Mouse (Mus musculus): ENCODE measurements around the gene Skint6. TPM values are rescaled to one million over a fixed set of nuclear protein-coding genes. Genes with fewer than 3 reads are reported as not detected.
"Not testable (repeated sequence)": the region's sequence is repeated elsewhere in the genome, so short reads cannot be mapped to it uniquely, and the experiment has no call there.

Gene Skint6
- polyA plus RNA-seq (2016; fragmentation: Nextera tagmentation; extraction: Ambion mirVana) = not detected in 2 replicates

DNA sequence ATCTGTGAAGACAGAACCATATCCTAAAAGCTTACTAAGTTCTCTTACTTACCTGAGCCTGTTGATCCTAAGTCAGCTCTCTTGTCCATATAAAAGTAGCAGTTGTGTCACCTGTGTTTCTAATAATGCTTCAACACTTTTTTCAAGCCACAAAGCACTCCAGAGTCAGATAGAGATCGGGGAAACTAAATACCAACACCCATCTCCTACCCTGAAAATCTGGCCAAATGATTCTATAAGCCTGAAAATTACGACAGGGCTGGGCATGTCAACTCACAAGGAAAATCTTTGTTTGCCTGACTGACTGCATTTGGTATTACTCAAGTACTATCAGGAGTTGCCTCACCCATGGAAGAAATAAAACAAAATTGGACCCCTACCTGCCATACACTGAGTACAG is at the start of gene Skint6:
TSS of gene Skint6 (minus strand) at position 101 of the 400 bp plus-strand sequence.
- Histone ChIP-seq H3K4me3 (no peak within 1 kb of the TSS), H3K36me3 (replicated peaks) (no peaks in the 10 kb centered on the region), H3K27me3 (replicated peaks; ENCODE audit: low read depth, poor library complexity, severe bottlenecking) (no peaks in the 10 kb centered on the region), H3K9me3 (peaks cover 19% of the 10 kb centered on the region; the same call in 1 of the 2 replicates), H3K27ac (replicated peaks) (no peak within 1 kb of the TSS), H3K4me1 (no peaks in the 10 kb centered on the region)
- no peak for DNase-seq (ENCODE audit: low spot score)
- WGBS = 67% methylated on average over 2 of the region's 2 CpGs

DNA sequence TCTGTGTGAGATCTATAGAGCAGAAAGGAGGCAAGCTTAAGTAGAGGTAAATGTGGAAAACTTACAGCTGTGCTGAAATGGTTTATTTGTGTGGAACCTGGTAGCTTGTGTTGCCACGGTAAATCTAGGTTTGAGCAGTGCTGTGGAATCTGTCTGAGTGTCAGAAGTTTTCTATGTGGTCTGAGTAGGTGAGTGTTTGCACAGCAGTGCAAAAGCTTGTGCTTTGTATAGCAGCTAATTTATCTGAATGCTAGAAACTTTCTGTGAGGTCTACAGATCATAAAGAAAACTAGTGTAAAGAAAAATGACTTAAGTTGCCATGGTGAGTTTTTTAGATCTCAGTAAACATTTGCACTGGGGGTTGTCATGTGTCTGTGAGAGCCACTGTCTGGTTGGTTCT is 34.1 kb upstream of the Skint6 start:
- H3K27ac ChIP-seq (replicated peaks) = no peak overlapping the region
- H3K9me3 ChIP-seq = peaks cover 53% of the 10 kb centered on the region
- no peaks in the 10 kb centered on the region for H3K27me3 ChIP-seq (replicated peaks; ENCODE audit: low read depth, poor library complexity, severe bottlenecking)
- WGBS = 89% methylated on average over 1 of the region's 1 CpGs
- H3K36me3 ChIP-seq (replicated peaks) = no peaks in the 10 kb centered on the region
- no peaks in the 10 kb centered on the region for H3K4me1 ChIP-seq
- no peak for DNase-seq (ENCODE audit: low spot score)
- H3K4me3 ChIP-seq = no peak overlapping the region

DNA sequence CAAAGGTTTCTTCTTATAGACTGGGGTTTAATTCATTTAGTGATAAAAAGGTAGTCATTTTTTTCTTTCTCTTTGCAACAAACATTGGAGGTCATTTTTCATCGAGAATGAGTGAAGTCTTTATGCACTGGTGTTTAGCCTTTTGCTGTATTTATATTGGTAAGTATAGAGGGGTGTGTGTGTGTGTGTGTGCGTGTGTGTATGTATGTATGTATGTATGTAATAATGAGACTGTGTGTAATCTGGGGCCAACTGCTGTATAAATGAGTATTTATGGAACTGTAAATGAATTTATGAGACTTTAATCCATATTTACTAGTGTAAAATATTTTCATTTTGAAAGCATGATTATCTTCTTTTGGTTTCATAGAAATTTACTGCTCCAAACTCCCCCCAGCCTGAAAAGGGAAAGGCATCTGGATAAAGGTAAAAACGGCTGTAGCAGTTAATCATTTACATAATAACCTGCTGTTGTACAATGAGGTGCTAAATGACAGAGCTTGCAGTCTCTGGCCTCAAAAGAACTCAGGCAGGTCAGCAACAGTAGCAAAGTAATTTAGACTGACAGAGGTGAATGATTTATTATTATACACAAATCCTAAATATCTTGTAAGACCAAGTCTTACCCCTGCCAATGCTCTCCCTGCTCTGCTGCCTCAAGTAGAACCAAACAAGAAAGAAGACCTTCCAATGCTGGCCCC is 15.2 kb upstream of the Skint6 start:
- Histone ChIP-seq H3K4me3 (no peak overlapping the region), H3K4me1 (no peaks in the 10 kb centered on the region), H3K36me3 (replicated peaks) (no peaks in the 10 kb centered on the region), H3K27me3 (replicated peaks; ENCODE audit: low read depth, poor library complexity, severe bottlenecking) (no peaks in the 10 kb centered on the region), H3K27ac (replicated peaks) (no peak overlapping the region), H3K9me3 (peaks cover 21% of the 10 kb centered on the region; the same call in 1 of the 2 replicates)
- 79% methylated on average over 3 of the region's 3 CpGs for WGBS
- no peak for DNase-seq (ENCODE audit: low spot score)

DNA sequence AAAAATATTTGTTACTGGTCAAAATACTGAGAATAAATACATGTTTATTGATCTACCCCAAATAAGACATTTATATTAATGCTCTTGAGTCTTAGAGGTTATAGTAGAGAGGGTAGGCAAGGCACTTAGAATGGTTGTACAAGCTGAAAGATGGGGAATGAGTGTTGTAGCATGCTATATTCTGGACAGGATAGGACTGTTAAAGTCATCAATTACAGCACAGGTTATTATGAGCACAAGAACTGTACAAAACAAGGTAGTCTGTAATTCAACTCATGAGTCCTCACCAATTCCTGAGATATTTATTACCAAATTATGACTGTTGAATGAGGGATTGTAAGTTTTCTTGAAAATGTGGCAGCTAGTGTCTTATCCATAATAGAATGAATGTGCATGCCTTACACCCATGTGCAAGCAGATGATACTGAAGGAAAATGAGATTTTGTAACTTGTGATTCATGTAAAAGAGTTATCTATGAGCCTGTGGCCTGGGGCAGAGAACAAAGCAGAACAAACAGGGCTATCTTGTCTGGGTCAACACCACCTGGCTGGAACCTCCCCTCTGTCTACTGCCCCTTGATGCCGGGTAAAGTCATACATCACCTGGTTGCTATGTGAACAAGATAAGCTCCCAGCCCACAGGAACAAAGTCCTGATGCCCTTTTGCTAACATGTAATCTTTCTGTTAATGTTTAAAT is 23.3 kb downstream of the Skint6 start:
- Histone ChIP-seq H3K4me1 (no peaks in the 10 kb centered on the region), H3K4me3 (no peak overlapping the region)
- 95% methylated on average over 1 of the region's 1 CpGs for WGBS

DNA sequence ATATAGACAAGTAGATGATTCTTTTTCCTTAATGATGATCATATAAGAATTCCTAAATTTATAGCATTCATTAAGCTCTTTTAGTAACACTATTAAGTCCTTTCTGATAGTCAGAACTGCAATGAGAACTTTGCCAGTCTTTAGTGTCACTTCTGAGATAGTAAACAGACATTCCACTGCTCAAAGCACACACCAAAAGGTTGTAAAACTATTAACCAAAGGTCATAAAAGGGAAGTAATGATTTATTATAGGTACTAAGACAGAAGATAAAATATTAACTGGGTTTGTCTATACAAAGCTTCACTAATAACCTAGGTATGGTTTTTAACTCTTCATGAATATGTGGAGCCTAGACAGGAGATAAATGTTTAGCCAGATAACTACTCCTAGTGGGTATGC is 41.0 kb downstream of the Skint6 start:
- DNase-seq (ENCODE audit: low spot score) = no peak
- no peaks in the 10 kb centered on the region for H3K27me3 ChIP-seq (replicated peaks; ENCODE audit: low read depth, poor library complexity, severe bottlenecking)
- H3K4me3 ChIP-seq = no peak overlapping the region
- no peak overlapping the region for H3K27ac ChIP-seq (replicated peaks)
- H3K4me1 ChIP-seq = no peaks in the 10 kb centered on the region
- peaks cover 20% of the 10 kb centered on the region for H3K9me3 ChIP-seq
- H3K36me3 ChIP-seq (replicated peaks) = no peaks in the 10 kb centered on the region

More for the DNA sequence above, 23.3 kb downstream of the Skint6 start:
- Histone ChIP-seq H3K27ac (replicated peaks) (no peak overlapping the region), H3K27me3 (replicated peaks; ENCODE audit: low read depth, poor library complexity, severe bottlenecking) (no peaks in the 10 kb centered on the region), H3K36me3 (replicated peaks) (no peaks in the 10 kb centered on the region), H3K9me3 (peaks cover 30% of the 10 kb centered on the region)
- no peak for DNase-seq (ENCODE audit: low spot score)

DNA sequence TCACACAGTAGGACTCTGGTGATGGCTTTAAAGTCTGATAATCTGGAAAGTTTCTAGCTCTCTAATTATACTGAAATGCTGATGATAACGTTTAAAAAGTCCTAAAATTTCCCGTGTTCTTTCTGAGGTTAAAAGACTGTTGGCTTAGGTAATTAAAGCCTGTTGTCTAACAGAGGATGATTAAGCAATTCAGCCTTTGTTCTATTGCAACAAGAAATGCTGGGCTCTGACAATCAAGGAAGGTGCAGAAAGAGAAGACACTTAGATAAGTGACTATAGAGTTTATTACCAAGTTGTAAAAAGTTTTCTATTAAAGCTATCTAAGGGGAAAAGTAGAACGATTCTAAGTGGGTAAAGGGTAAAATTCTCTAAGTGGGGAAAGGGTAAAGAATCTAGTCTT is 219.2 kb downstream of the Skint6 start:
- no peaks in the 10 kb centered on the region for H3K36me3 ChIP-seq (replicated peaks)
- 72% methylated on average over 3 of the region's 3 CpGs for WGBS
- H3K4me1 ChIP-seq = no peaks in the 10 kb centered on the region
- H3K27ac ChIP-seq (replicated peaks) = no peak overlapping the region
- H3K9me3 ChIP-seq = peaks cover 11% of the 10 kb centered on the region
- no peak overlapping the region for H3K4me3 ChIP-seq
- H3K27me3 ChIP-seq (replicated peaks; ENCODE audit: low read depth, poor library complexity, severe bottlenecking) = no peaks in the 10 kb centered on the region
- DNase-seq (ENCODE audit: low spot score) = no peak

DNA sequence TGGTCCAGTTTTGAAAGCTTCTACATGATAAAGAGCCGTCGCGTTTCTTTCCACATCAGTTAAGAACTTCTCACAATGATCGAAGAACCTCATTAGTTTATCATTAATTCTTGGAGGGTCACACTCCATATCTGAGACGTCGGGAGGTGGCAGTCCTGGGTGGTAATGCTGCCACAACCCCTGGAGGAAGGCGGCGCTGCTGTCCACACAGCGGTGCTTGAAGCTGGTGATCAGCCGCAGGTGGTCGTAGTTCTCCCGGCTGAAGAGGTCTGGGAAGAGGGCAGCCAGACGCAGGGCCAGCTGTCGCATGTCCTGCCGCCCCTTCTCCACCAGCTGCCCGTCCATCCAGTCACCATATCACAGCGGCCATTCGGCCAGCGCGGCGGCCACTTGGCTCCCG is 307.6 kb downstream of the Skint6 start:
- 36% methylated on average over 22 of the region's 22 CpGs for WGBS
- H3K4me3 ChIP-seq = not testable (repeated sequence)

DNA sequence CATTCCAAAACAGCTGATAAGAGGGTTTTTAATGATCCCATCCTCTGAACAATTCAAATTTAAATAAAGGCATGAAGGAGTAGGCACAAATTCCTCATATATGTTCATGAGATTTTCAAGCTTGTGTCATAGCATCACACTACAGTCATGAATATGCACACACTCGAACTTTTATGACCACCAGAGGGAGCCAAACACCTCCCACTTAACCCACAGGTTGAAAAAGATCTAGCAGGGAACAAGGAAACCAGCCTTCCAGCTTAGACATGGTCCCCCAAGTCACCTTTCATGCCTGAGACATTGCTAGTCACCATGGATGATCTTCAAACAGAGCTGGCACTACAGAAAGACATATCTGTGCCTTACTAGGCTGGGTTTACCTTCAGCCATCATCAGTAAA is 496.1 kb downstream of the Skint6 start:
- Histone ChIP-seq H3K27me3 (replicated peaks; ENCODE audit: low read depth, poor library complexity, severe bottlenecking) (no peaks in the 10 kb centered on the region), H3K36me3 (replicated peaks) (no peaks in the 10 kb centered on the region), H3K9me3 (peaks cover 56% of the 10 kb centered on the region), H3K4me3 (no peak overlapping the region), H3K27ac (replicated peaks) (no peak overlapping the region), H3K4me1 (no peaks in the 10 kb centered on the region)
- DNase-seq (ENCODE audit: low spot score) = no peak
- WGBS = 4% methylated on average over 1 of the region's 1 CpGs

More for the DNA sequence above, 307.6 kb downstream of the Skint6 start:
- peaks cover 35% of the 10 kb centered on the region for H3K9me3 ChIP-seq
- not testable (repeated sequence) for H3K27me3 ChIP-seq (replicated peaks; ENCODE audit: low read depth, poor library complexity, severe bottlenecking); DNase-seq (ENCODE audit: low spot score); H3K4me1 ChIP-seq; H3K36me3 ChIP-seq (replicated peaks); H3K27ac ChIP-seq (replicated peaks)

DNA sequence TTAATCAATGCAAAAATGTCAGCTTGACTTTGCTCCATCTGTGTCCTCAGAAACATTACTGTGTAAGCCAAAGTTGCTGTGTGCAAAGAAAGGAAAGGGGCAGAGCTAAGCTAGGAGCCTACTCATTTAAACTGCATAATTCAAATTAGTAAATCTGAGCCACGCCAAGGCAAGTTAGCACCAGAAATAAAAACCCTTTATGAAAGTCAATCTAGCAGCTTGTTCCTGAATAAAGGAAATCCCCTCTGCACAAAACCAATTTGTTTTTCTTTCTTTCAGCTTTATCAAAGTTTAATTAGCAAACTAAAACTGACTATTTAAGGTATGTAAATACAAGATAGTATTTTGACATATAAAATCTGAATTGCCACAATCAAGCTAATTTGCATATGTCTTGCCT is 512.0 kb downstream of the Skint6 start, which contains the start of gene Skint10:
TSS of gene Skint10 (minus strand) at position 101 of the 400 bp plus-strand sequence.
- no peak for DNase-seq (ENCODE audit: low spot score)
- Histone ChIP-seq H3K36me3 (replicated peaks) (no peaks in the 10 kb centered on the region), H3K4me1 (no peaks in the 10 kb centered on the region), H3K27me3 (replicated peaks; ENCODE audit: low read depth, poor library complexity, severe bottlenecking) (no peaks in the 10 kb centered on the region), H3K27ac (replicated peaks) (no peak within 1 kb of the TSS), H3K4me3 (no peak within 1 kb of the TSS), H3K9me3 (peaks cover 10% of the 10 kb centered on the region; the same call in 1 of the 2 replicates)
- whole genome bisulfite sequencing = 81% methylated on average over 1 of the region's 1 CpGs

Data from embryonic facial prominence, embryonic 10.5 days (tissue).